Mouse (Mus musculus) mature B cell (primary cell): ENCODE data around the gene Olfr618.
"Not testable (repeated sequence)": the region's sequence is repeated elsewhere in the genome, so short reads cannot be mapped to it uniquely, and the experiment has no call there.

Experiments
- in situ Hi-C: fragments of 300-500 bp; cut with MboI; formaldehyde crosslinking; loops from 2 replicates; pipeline ENCODE4 v1.14.3; 2019

Gene Olfr618

GRCm38 (mm10) chr7:103589803-103590202 lies at the start of gene Olfr618:
Gene Olfr618, plus strand, starts transcription at chr7:103590103.
- in situ Hi-C loops: no loop called here

GRCm38 (mm10) chr7:103542617-103543016 lies 47.3 kb upstream of the Olfr618 start, which contains the start of gene Olfr612:
Gene Olfr612, minus strand, starts transcription at chr7:103542717.
- in situ Hi-C loops: not testable (repeated sequence)

DNA sequence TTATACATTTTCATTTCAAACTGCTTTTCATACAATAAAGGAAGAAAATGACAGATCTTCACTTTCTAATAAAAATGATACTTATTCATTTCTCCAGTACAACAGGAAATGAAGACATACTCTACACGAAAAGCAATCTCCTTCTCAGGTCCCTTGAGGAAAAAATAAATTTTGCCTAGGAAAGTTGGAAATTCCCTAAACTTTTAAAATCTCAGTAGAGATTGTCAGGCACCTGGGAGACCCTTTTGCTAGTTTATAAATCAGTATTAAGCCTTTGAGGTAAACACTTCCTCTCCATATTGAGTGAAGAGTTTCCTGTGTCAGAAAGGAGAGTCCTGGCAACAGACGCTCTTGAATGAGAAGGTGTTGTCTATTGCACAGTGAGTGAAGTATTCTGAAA lies 42.1 kb upstream of the Olfr618 start, which contains the start of gene Olfr613:
TSS of gene Olfr613 (plus strand) at position 301 of the 400 bp plus-strand sequence.
- in situ Hi-C loops: no loop called here

DNA sequence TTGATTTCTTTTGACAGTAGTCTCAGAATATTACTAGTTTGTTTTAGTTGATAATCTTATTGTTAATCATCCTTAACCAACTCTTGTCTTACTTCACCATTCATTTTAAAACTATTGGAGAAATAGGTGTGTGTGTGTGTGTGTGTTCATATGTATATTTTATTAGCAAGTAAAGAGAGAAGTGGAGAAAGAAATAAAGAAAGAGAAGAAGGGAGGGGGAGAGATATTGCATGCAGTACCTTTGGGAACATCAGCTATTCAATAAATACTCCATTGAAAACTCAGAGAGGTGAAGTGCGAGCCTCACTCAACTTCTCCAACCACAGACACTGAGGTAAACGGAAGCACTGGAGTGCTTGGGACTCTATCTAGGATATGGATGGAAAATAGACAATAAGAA lies 34.1 kb upstream of the Olfr618 start, which contains the start of gene Olfr615:
TSS of gene Olfr615 (plus strand) at position 301 of the 400 bp plus-strand sequence.
- in situ Hi-C loops: no loop called here

DNA sequence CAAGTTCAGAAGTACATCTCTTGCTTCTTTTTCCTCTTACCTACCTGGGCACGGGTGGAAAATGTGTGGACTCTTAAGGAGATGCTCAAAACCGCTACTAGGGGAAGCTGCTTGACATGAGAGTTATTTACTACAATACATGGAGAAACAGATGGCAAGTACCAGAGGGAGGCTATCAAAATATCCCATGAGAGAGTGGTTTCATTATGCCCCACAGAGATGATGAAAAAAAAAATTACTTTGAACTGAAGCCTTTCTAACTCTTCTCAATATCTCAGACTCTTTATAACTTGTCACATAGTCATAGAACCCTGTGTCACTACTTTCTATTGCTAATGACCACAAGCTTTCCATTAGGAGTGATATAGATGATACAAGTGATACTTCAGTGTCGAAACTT lies 20.9 kb upstream of the Olfr618 start, which contains the start of gene Olfr616:
TSS of gene Olfr616 (minus strand) at position 101 of the 400 bp plus-strand sequence.
- in situ Hi-C loops: no loop called here

- in situ Hi-C loops: no loop called here
Observed at GRCm38 (mm10) chr7:103572761-103573160, 17.1 kb upstream of the Olfr618 start, which contains the start of gene Olfr617. Gene Olfr617, plus strand, starts transcription at chr7:103573061.

DNA sequence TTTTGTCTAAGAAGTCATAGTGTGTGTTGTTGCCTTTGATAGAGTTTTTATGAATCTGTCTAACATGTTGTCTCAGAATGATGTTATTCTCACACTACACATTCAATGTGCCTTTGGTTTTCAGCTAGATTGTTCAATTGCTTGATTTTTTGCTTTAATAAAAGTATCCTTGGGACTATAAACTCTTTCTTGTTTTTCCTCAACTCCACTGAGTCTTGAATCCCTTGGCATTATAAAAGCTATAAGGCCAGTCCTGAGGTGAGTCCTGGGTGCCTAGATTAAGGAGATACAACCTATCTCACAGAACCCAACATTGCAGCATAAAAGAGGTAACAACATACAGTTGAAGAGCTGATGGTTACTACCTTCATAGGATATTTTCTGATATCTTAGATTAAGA lies 10.4 kb downstream of the Olfr618 start, which contains the start of gene Olfr619:
TSS of gene Olfr619 (plus strand) at position 301 of the 400 bp plus-strand sequence.
- in situ Hi-C loops: no loop called here

DNA sequence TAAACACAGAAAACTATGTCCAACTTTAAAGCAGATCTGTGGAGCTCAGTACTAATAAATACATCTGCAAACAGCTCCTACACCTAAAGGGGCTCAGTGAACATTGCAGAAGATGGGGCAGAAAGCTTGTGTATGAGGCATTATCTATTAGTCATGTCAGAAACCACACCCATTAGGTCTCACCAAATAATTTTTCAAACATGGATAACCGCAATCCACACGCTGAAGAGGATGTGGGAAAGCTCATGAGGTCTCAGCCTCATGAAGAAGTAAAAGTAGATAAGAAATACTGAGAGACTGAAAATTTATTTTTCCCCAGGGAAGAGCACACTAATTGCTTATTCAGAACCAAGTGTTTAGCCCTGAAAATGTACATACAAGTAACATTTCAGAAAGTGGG lies 17.5 kb downstream of the Olfr618 start:
- in situ Hi-C loops: no loop called here

GRCm38 (mm10) chr7:103612434-103612833 lies 22.5 kb downstream of the Olfr618 start, which contains the start of gene Olfr620:
Gene Olfr620, minus strand, starts transcription at chr7:103612534.
- in situ Hi-C loops: no loop called here

- in situ Hi-C loops: no loop called here
Observed at GRCm38 (mm10) chr7:103636795-103637194, 46.9 kb downstream of the Olfr618 start.

GRCm38 (mm10) chr7:103642602-103643001 lies 52.7 kb downstream of the Olfr618 start, which contains the start of gene Olfr622:
Gene Olfr622, minus strand, starts transcription at chr7:103642702.
- in situ Hi-C loops: no loop called here

DNA sequence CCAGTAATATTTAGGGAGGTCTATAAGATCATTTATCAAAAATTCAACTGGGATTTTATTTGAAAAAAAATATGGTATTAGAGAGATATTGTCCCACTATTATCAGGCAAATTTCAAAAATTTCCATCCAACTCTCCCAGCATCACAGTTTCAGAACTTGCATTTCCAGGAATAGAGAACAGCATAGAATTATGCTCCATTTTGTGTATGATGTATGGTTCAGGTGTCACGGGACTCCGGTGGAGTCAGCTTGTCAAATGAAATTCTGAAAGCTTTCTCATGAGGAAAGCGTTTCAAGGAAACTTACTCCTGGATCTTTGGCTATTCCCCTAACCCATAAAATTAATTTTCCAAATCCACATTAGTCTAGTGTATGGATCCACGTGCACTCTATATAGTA lies 54.2 kb downstream of the Olfr618 start:
- in situ Hi-C loops: no loop called here
